ENCODE assay signal across 23 mouse cellular contexts in the genomic region with DNA sequence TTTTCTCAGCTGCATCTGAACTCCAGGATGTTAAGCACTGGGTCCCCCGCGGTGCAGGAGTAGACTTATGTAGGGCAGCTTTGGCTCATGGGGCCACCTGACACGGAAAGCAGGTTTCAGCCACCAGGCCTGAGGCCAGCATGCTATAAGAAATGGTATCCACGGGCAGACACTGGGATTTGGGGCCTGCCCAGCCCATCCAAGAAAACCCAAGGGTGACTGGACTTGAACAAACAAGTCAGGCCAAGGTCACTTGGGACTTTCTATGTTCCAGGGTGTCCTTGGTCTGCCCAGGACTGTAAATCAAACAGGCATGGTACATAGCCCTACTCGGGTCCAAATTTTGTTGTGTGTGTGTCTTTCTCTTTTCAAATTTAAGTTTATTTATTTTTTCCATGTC. TPM values are rescaled to one million over a fixed set of nuclear protein-coding genes. Genes with fewer than 3 reads are reported as not detected.
A peak's percentile ranks its signal among the peaks of the same experiment; 100 is the strongest.
DNase-seq lines count a peak whose midpoint lies in the region; ATAC-seq and TF ChIP-seq lines count a peak whose summit lies in the region.
"Had no signal": no experiment of that assay in that cellular context is flagged by ENCODE, and none has a peak within 500 bp of the region (broad histone marks: within the 10 kb centered on the region; RNA-seq: fewer than 3 reads in every experiment).

No protein-coding gene starts in this region.

- peak; percentile 80 to 83 for DNase-seq in adrenal gland, adult (ENCODE audit: inconsistent age in 2 of 2, low spot score in 1 of 2)
- no peak for DNase-seq in adrenal gland, adult 18-20 months (ENCODE audit: low spot score in 2 of 2)
- no peak for DNase-seq in heart, adult 11 months
- DNase-seq in kidney, adult 11 months = peak; percentile 53
- DNase-seq in kidney, adult 8-10 months = no peak
- no peak for DNase-seq in embryo, embryonic 9.5 days (ENCODE audit: extremely low spot score)
- no peak for DNase-seq in stomach, postnatal 0 days (ENCODE audit: low spot score)
- DNase-seq: cerebellum, adult 2 months; gastrocnemius, postnatal 14 days; heart, postnatal 4 days; left cerebral cortex, postnatal 4 days; lung, embryonic 14.5 days; lung, postnatal 4 days; spleen, adult 18-20 months; thymus, postnatal 14 days had no signal

- no peak overlapping the region for H3K4me2 ChIP-seq in heart, embryonic 11.5 days
- H3K4me2 ChIP-seq in stomach, postnatal 0 days (replicated peaks; ENCODE audit: low read depth) = no peak overlapping the region
- H3K4me2 ChIP-seq: liver, embryonic 12.5 days; lung, embryonic 14.5 days; midbrain, embryonic 11.5 days; neural tube, embryonic 12.5 days had no signal

- no peaks in the 10 kb centered on the region for H3K27me3 ChIP-seq in heart, embryonic 11.5 days (ENCODE audit: control insufficient read depth, insufficient read depth, low read length)
- H3K27me3 ChIP-seq in stomach, postnatal 0 days (ENCODE audit: control insufficient read depth, insufficient read depth, low read length) = no peaks in the 10 kb centered on the region
- H3K27me3 ChIP-seq: liver, embryonic 12.5 days; neural tube, embryonic 12.5 days had no signal

- TF ChIP-seq EP300 in stomach, postnatal 0 days (optimal IDR thresholded peaks at IDR 0.05) = no peak

- no peaks in the 10 kb centered on the region for H3K36me3 ChIP-seq in heart, embryonic 11.5 days (ENCODE audit: control insufficient read depth, insufficient read depth, low read length)
- H3K36me3 ChIP-seq in stomach, postnatal 0 days (ENCODE audit: control insufficient read depth, insufficient read depth, low read length) = no peaks in the 10 kb centered on the region
- H3K36me3 ChIP-seq: liver, embryonic 12.5 days; neural tube, embryonic 12.5 days had no signal

- 0 out of 2 replicates have a peak overlapping the region, but pooled peaks have one; percentile 16 for H3K9ac ChIP-seq in heart, embryonic 11.5 days (ENCODE audit: low read depth, low read length)
- H3K9ac ChIP-seq in stomach, postnatal 0 days (ENCODE audit: low read length) = no peak overlapping the region
- H3K9ac ChIP-seq: liver, embryonic 12.5 days; lung, embryonic 14.5 days; neural tube, embryonic 12.5 days had no signal

- no peak overlapping the region for H3K4me3 ChIP-seq in heart, embryonic 11.5 days (ENCODE audit: low read depth, low read length)
- H3K4me3 ChIP-seq in stomach, postnatal 0 days (ENCODE audit: low read depth, low read length) = no peak overlapping the region
- H3K4me3 ChIP-seq: erythroblast, embryonic 14.5 days; layer of hippocampus, adult 2 months; liver, embryonic 12.5 days; neural tube, embryonic 12.5 days had no signal

- peaks cover 48% of the 10 kb centered on the region for H3K4me1 ChIP-seq in heart, embryonic 11.5 days (ENCODE audit: control insufficient read depth, insufficient read depth, low read length)
- H3K4me1 ChIP-seq in stomach, postnatal 0 days (replicated peaks; ENCODE audit: control insufficient read depth, insufficient read depth) = peaks cover 3% of the 10 kb centered on the region; the same call in 1 of the 2 replicates

- no peak for ATAC-seq in heart, embryonic 11.5 days (replicated peaks; ENCODE audit: insufficient number of reproducible peaks, low FRiP score, low TSS enrichment)
- no peak for ATAC-seq in stomach, postnatal 0 days (ENCODE audit: low FRiP score, low TSS enrichment)
- ATAC-seq: CD4-positive, CD25-positive, alpha-beta regulatory T cell, adult 4 months; liver, embryonic 12.5 days had no signal

- H3K9me3 ChIP-seq in heart, embryonic 11.5 days (replicated peaks; ENCODE audit: control insufficient read depth, low read length) = no peaks in the 10 kb centered on the region
- no peaks in the 10 kb centered on the region for H3K9me3 ChIP-seq in stomach, postnatal 0 days (ENCODE audit: control insufficient read depth, low read length)
- H3K9me3 ChIP-seq: liver, embryonic 12.5 days; neural tube, embryonic 12.5 days had no signal

- 50% methylated on average over 5 of the region's 5 CpGs for WGBS in heart, embryonic 11.5 days (ENCODE audit: insufficient replicate concordance)
- WGBS in stomach, postnatal 0 days = 60% methylated on average over 5 of the region's 5 CpGs

- no peak for TF ChIP-seq CTCF in stomach, postnatal 0 days (IDR thresholded peaks at IDR 0.05; ENCODE audit: low read depth)

- H3K27ac ChIP-seq in heart, embryonic 11.5 days (ENCODE audit: low read depth, low read length) = no peak overlapping the region
- no peak overlapping the region for H3K27ac ChIP-seq in stomach, postnatal 0 days (replicated peaks)
- H3K27ac ChIP-seq: kidney, postnatal 0 days; layer of hippocampus, adult 2 months; liver, embryonic 12.5 days; neural tube, embryonic 12.5 days had no signal

RNA-seq across cellular contexts. Expression of a gene that starts 15.9 kb away (rescaled TPM):
- total RNA-seq in adrenal gland, adult 18-20 months (2021) = 100 to 1,000 TPM; 147 to 177 TPM
- polyA plus RNA-seq in heart, embryonic 11.5 days (2014; fragmentation: Nextera tagmentation; extraction: Ambion mirVana) = 57.5 and 72.0 TPM in 2 replicates
- 40.5 and 42.3 TPM in 2 replicates for polyA plus RNA-seq in stomach, postnatal 0 days (2015; fragmentation: Nextera tagmentation; extraction: Ambion mirVana)

Comparison
In these comparisons a context has a peak if more than half of its experiments do, and no peak if none do; other contexts are left out.
1. DNase-seq: peak in adrenal gland, adult (2 of 2) and kidney, adult 11 months (single experiment); none in adrenal gland, adult 18-20 months (0 of 2), heart, adult 11 months (single experiment), kidney, adult 8-10 months (0 of 2), embryo, embryonic 9.5 days (single experiment) and stomach, postnatal 0 days (single experiment).